Mouse (Mus musculus) hindbrain, embryonic 10.5 days (tissue): ENCODE data around the gene Gas6. TPM values are rescaled to one million over a fixed set of nuclear protein-coding genes. Genes with fewer than 3 reads are reported as not detected.

Experiments used
- DNase-seq: peaks from one replicate; pipeline ENCODE4 v3.0.0-alpha.2; 2017; ENCODE audit warnings: low spot score
- H3K27ac ChIP-seq: fragments of 300-500 bp; sonication (generic); 2 replicates; pipeline ENCODE4 v1.5.1; 2016; ENCODE audit warnings: mild to moderate bottlenecking, moderate library complexity
- H3K27me3 ChIP-seq: fragments of 300-500 bp; sonication (generic); 2 replicates; pipeline ENCODE4 v1.6.1; 2016; ENCODE audit warnings: mild to moderate bottlenecking; ENCODE audit not compliant: poor library complexity, insufficient read depth, severe bottlenecking
- H3K36me3 ChIP-seq: fragments of 300-500 bp; sonication (generic); 2 replicates; pipeline ENCODE4 v1.6.1; 2016; ENCODE audit warnings: mild to moderate bottlenecking, moderate library complexity
- H3K4me1 ChIP-seq: fragments of 300-500 bp; sonication (generic); replicated peaks from 2 replicates; pipeline ENCODE4 v1.6.1; 2016; ENCODE audit warnings: mild to moderate bottlenecking
- H3K4me3 ChIP-seq: fragments of 300-500 bp; sonication (generic); 2 replicates; pipeline ENCODE4 v1.5.1; 2016; ENCODE audit warnings: mild to moderate bottlenecking, moderate library complexity
- H3K9me3 ChIP-seq: fragments of 300-500 bp; sonication (generic); 2 replicates; pipeline ENCODE4 v1.6.1; 2016; ENCODE audit warnings: mild to moderate bottlenecking, moderate library complexity
- WGBS: fragments of 180-500 bp; shearing (Covaris S2); methylation state at CpG from one replicate; pipeline ENCODE4 v1.1.7; 2016; 5-methylcytosine and 5-hydroxymethylcytosine counted together
- polyA plus RNA-seq: library from polyadenylated mRNA; unstranded; fragments of >200 nt; fragmentation: Nextera tagmentation; extraction: Ambion mirVana; gene quantifications from 2 replicates; pipeline ENCODE4 v1.2.1, GENCODE M21; 2016

Gene Gas6
- polyA plus RNA-seq: 12.9 and 15.8 TPM in 2 replicates

GRCm38 (mm10) chr8:13493858-13494631 lies at the start of gene Gas6:
Gene Gas6 (minus strand): TSS chr8:13494490.
- peak; percentile 77 for DNase-seq
- H3K27ac ChIP-seq: peak within 1 kb of the TSS; percentile 68
- 2% methylated on average over 64 of the region's 64 CpGs for WGBS

GRCm38 (mm10) chr8:13541526-13541925 lies 47.2 kb upstream of the Gas6 start:
- H3K27ac ChIP-seq: no peak overlapping the region
- H3K4me3 ChIP-seq: no peak overlapping the region
- H3K9me3 ChIP-seq: peaks cover 10% of the 10 kb centered on the region
- H3K27me3 ChIP-seq: no peaks in the 10 kb centered on the region
- no peaks in the 10 kb centered on the region for H3K4me1 ChIP-seq
- WGBS: 75% methylated on average over 5 of the region's 5 CpGs
- no peak for DNase-seq
- H3K36me3 ChIP-seq: no peaks in the 10 kb centered on the region

More at GRCm38 (mm10) chr8:13493858-13494631, at the start of gene Gas6:
- Histone ChIP-seq H3K9me3 (no peaks in the 10 kb centered on the region), H3K27me3 (peaks cover 49% of the 10 kb centered on the region), H3K36me3 (no peaks in the 10 kb centered on the region), H3K4me3 (peak within 1 kb of the TSS; percentile 60), H3K4me1 (peaks cover 29% of the 10 kb centered on the region)

DNA sequence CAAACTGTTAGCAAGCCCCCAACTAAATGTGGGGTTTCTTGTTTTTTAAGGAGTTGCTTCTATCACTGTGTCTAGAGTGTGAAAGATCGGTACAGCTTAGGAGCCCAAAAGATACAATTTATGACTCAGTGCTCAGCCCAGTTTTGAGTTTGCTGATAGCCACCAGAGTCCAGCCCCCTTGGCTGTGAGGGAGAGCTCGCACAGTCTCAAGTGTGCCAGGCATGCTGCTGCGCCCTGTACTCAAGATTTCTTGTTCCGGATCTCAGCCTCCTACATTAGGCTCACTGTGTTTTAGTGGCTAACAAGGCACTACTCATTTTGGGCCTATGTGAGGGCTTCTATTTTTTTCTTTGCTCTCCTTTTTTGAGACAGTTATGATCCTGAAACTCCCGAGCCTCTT lies 45.8 kb upstream of the Gas6 start:
- Histone ChIP-seq H3K4me3 (no peak overlapping the region), H3K36me3 (no peaks in the 10 kb centered on the region), H3K27me3 (no peaks in the 10 kb centered on the region), H3K4me1 (no peaks in the 10 kb centered on the region), H3K9me3 (peaks cover 5% of the 10 kb centered on the region), H3K27ac (no peak overlapping the region)
- 89% methylated on average over 5 of the region's 5 CpGs for WGBS
- no peak for DNase-seq

- Histone ChIP-seq H3K9me3 (no peaks in the 10 kb centered on the region), H3K4me1 (no peaks in the 10 kb centered on the region), H3K36me3 (no peaks in the 10 kb centered on the region), H3K4me3 (no peak overlapping the region), H3K27me3 (no peaks in the 10 kb centered on the region), H3K27ac (no peak overlapping the region)
- no peak for DNase-seq
- 73% methylated on average over 6 of the region's 6 CpGs for WGBS
Measured at GRCm38 (mm10) chr8:13538821-13539220, 44.5 kb upstream of the Gas6 start.

DNA sequence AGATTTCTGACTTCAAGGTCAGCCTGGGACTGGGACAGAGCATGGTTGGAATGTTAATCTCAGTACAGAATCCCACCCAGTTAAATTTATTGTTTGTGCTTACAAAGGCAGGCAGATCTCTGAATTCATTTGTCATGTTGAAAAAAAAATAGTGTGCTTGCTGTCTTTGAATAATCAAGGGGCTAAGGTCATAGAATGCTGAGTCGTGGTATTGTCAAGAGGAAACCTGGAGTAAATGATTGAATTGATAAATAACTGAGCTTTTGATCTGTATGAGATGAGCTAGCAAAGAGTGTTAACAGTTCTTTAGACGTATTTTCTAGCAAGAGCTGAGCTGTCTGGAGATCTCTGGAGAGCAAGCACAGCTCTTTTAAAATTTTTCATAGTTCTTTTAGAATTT lies 42.8 kb upstream of the Gas6 start:
- H3K27me3 ChIP-seq: no peaks in the 10 kb centered on the region
- DNase-seq: no peak
- no peak overlapping the region for H3K27ac ChIP-seq
- H3K4me1 ChIP-seq: no peaks in the 10 kb centered on the region
- no peaks in the 10 kb centered on the region for H3K9me3 ChIP-seq
- H3K4me3 ChIP-seq: no peak overlapping the region
- WGBS: 58% methylated on average over 2 of the region's 2 CpGs
- no peaks in the 10 kb centered on the region for H3K36me3 ChIP-seq

- no peak for DNase-seq
- Histone ChIP-seq H3K4me1 (0 out of 2 replicates have a peak, but pooled peaks cover 12% of the 10 kb centered on the region), H3K27ac (no peak overlapping the region), H3K4me3 (no peak overlapping the region), H3K9me3 (no peaks in the 10 kb centered on the region), H3K36me3 (no peaks in the 10 kb centered on the region), H3K27me3 (no peaks in the 10 kb centered on the region)
- WGBS: 88% methylated on average over 8 of the region's 8 CpGs
Measured at GRCm38 (mm10) chr8:13533123-13533522, 38.8 kb upstream of the Gas6 start.

DNA sequence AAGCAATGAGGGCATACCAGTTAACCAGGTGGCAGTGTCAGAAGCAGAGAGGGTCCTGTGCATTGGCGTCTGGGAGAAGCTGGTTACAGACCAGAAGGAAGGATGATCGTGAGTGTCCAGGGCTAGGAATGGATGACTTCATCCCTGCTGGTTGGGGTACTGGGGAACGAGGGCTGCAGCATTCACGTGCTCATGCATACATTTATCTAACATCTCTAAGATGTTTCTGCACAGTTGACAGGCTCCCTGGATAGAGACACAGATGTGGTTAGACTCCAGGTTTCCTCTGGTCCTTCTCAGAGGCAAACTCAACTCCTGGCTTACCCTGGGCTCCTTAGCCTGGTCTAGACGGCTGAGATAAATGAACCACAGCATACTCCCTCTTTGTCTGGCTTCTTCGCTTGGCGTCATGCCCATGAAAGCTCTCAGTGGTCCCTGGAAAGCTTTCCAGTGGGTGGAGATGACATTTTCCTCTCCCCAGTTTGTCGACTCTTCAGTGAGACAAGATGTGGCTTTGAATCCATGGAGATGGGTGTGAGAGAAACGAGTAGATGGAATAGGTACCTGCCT lies 37.4 kb upstream of the Gas6 start:
- Histone ChIP-seq H3K4me3 (no peak overlapping the region), H3K27me3 (no peaks in the 10 kb centered on the region), H3K9me3 (peaks cover 5% of the 10 kb centered on the region; the same call in 1 of the 2 replicates), H3K36me3 (no peaks in the 10 kb centered on the region), H3K27ac (no peak overlapping the region), H3K4me1 (0 out of 2 replicates have a peak, but pooled peaks cover 12% of the 10 kb centered on the region)
- no peak for DNase-seq
- 82% methylated on average over 9 of the region's 9 CpGs for WGBS

GRCm38 (mm10) chr8:13530941-13531340 lies 36.7 kb upstream of the Gas6 start:
- Histone ChIP-seq H3K4me3 (no peak overlapping the region), H3K27me3 (no peaks in the 10 kb centered on the region), H3K27ac (no peak overlapping the region), H3K9me3 (peaks cover 5% of the 10 kb centered on the region; the same call in 1 of the 2 replicates), H3K36me3 (no peaks in the 10 kb centered on the region), H3K4me1 (0 out of 2 replicates have a peak, but pooled peaks cover 12% of the 10 kb centered on the region)
- 71% methylated on average over 5 of the region's 5 CpGs for WGBS
- DNase-seq: no peak

GRCm38 (mm10) chr8:13530401-13530800 lies 36.1 kb upstream of the Gas6 start:
- 81% methylated on average over 3 of the region's 3 CpGs for whole genome bisulfite sequencing
- Histone ChIP-seq H3K4me1 (0 out of 2 replicates have a peak, but pooled peaks cover 12% of the 10 kb centered on the region), H3K36me3 (no peaks in the 10 kb centered on the region), H3K27me3 (no peaks in the 10 kb centered on the region), H3K9me3 (peaks cover 5% of the 10 kb centered on the region; the same call in 1 of the 2 replicates), H3K4me3 (no peak overlapping the region), H3K27ac (no peak overlapping the region)
- DNase-seq: no peak

- Histone ChIP-seq H3K36me3 (no peaks in the 10 kb centered on the region), H3K27ac (no peak overlapping the region), H3K27me3 (no peaks in the 10 kb centered on the region), H3K4me1 (0 out of 2 replicates have a peak, but pooled peaks cover 12% of the 10 kb centered on the region), H3K4me3 (no peak overlapping the region), H3K9me3 (peaks cover 5% of the 10 kb centered on the region; the same call in 1 of the 2 replicates)
- no peak for DNase-seq
- WGBS: 74% methylated on average over 7 of the region's 7 CpGs
Measured at GRCm38 (mm10) chr8:13529891-13530316, 35.6 kb upstream of the Gas6 start.

GRCm38 (mm10) chr8:13529011-13529840 lies 34.9 kb upstream of the Gas6 start:
- H3K27ac ChIP-seq: no peak overlapping the region
- no peaks in the 10 kb centered on the region for H3K27me3 ChIP-seq
- WGBS: 70% methylated on average over 15 of the region's 15 CpGs
- no peak overlapping the region for H3K4me3 ChIP-seq
- no peaks in the 10 kb centered on the region for H3K36me3 ChIP-seq
- peaks cover 5% of the 10 kb centered on the region; the same call in 1 of the 2 replicates for H3K9me3 ChIP-seq
- DNase-seq: no peak
- H3K4me1 ChIP-seq: 0 out of 2 replicates have a peak, but pooled peaks cover 12% of the 10 kb centered on the region

DNA sequence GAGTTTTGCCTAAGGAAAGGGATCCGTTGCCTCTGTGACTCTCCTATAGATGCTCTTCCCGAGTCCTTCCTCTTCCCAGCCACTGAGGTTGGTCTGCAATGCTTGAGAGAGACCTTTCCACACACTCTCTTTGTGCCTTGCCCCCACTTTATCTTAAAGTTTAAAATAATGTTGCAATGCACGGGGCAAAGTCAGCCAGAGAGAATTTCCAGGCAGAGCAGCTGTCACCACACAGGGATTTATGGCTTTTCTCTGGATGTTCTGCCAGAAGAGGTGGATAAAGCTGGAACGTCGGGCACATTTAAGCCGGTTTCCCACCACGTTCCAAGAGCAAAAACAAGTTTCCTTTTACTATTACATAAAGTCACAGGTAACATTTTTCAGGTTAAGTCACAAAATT lies 27.1 kb upstream of the Gas6 start:
- Histone ChIP-seq H3K9me3 (no peaks in the 10 kb centered on the region), H3K4me3 (no peak overlapping the region), H3K4me1 (peaks cover 4% of the 10 kb centered on the region; the same call in 1 of the 2 replicates), H3K27ac (no peak overlapping the region), H3K36me3 (no peaks in the 10 kb centered on the region), H3K27me3 (no peaks in the 10 kb centered on the region)
- WGBS: 83% methylated on average over 7 of the region's 7 CpGs
- no peak for DNase-seq
